Mouse (Mus musculus) CH12.LX (cell line): ENCODE results near the gene 0610030E20Rik. TPM values are rescaled to one million over a fixed set of nuclear protein-coding genes. Genes with fewer than 3 reads are reported as not detected.

Experiments
- DNase-seq: peaks from one replicate; pipeline ENCODE4 v3.0.0-alpha.2; 2013; ENCODE audit errors: extremely low read depth
- H3K27ac ChIP-seq: 2 replicates; pipeline ENCODE4 v1.5.1; 2012; ENCODE audit warnings: low read depth, mild to moderate bottlenecking, control low read depth, moderate library complexity; ENCODE audit not compliant: insufficient read depth
- H3K27me3 ChIP-seq: replicated peaks from 2 replicates; pipeline ENCODE3; 2012; ENCODE audit warnings: inconsistent platforms
- H3K36me3 ChIP-seq, 2 experiments: replicated peaks in 1 of 2; 2 replicates each; pipeline versions ENCODE3 to v1.6.1; 2012; ENCODE audit warnings: inconsistent platforms in 1 of 2, low read length in 1 of 2, mild to moderate bottlenecking in 1 of 2, mixed read lengths in 1 of 2, moderate library complexity in 1 of 2; ENCODE audit not compliant: control insufficient read depth in 1 of 2, insufficient read depth in 1 of 2
- H3K4me1 ChIP-seq, 2 experiments: 2 replicates each; pipeline ENCODE4 v1.6.1; 2012; ENCODE audit warnings: inconsistent platforms in 1 of 2, moderate library complexity in 1 of 2; ENCODE audit not compliant: insufficient read depth in 2 of 2, control insufficient read depth in 1 of 2
- H3K4me2 ChIP-seq: 2 replicates; pipeline ENCODE4 v1.6.1; 2012; ENCODE audit warnings: low read depth, mild to moderate bottlenecking, control low read depth; ENCODE audit not compliant: poor library complexity, insufficient read depth, severe bottlenecking
- H3K4me3 ChIP-seq, 3 experiments: fragments of 150-350 bp in 1 of 3; sonication (generic) in 1 of 3; replicated peaks in 1 of 3; 2 replicates each; pipeline versions ENCODE3 to v1.5.1; 2011 to 2012; ENCODE audit warnings: low read depth in 2 of 3, low read length in 2 of 3, mild to moderate bottlenecking in 2 of 3, moderate library complexity in 2 of 3, control low read depth in 1 of 3, improper control_type of control experiment in 1 of 3, inconsistent platforms in 1 of 3, mixed read lengths in 1 of 3; ENCODE audit not compliant: poor library complexity in 1 of 3
- H3K79me2 ChIP-seq: replicated peaks from 2 replicates; pipeline ENCODE4 v1.6.1; 2012; ENCODE audit warnings: mild to moderate bottlenecking, moderate library complexity; ENCODE audit not compliant: control insufficient read depth, poor library complexity, insufficient read depth, severe bottlenecking; ENCODE audit errors: extremely low read depth
- H3K9ac ChIP-seq: 2 replicates; pipeline ENCODE4 v1.6.1; 2012; ENCODE audit warnings: low read depth, mild to moderate bottlenecking, control low read depth, moderate library complexity; ENCODE audit not compliant: insufficient read depth
- H3K9me3 ChIP-seq: replicated peaks from 2 replicates; pipeline ENCODE3; 2012; ENCODE audit warnings: low read length, inconsistent platforms, mixed read lengths
- CHD2 ChIP-seq: IDR thresholded peaks from 2 replicates; pipeline ENCODE4 v1.6.1; 2011; ENCODE audit warnings: low read length, improper control_type of control experiment
- CTCF ChIP-seq, 2 experiments: IDR thresholded peaks in 1 of 2; conservative IDR thresholded peaks in 1 of 2; 2 replicates each; pipeline ENCODE4 v1.5.1; 2011 to 2012; ENCODE audit warnings: low read depth in 2 of 2, low read length in 2 of 2, improper control_type of control experiment in 1 of 2, inconsistent platforms in 1 of 2, mild to moderate bottlenecking in 1 of 2, moderate library complexity in 1 of 2
- ELF1 ChIP-seq: IDR thresholded peaks from 2 replicates; pipeline ENCODE4 v1.6.1; 2014; ENCODE audit warnings: low read depth, mild to moderate bottlenecking, inconsistent platforms, low read length, improper control_type of control experiment
- EP300 ChIP-seq: IDR thresholded peaks from 2 replicates; pipeline ENCODE4 v1.6.1; 2011; ENCODE audit warnings: low read length, improper control_type of control experiment
- GABPA ChIP-seq: IDR thresholded peaks from 2 replicates; pipeline ENCODE4 v1.6.1; 2012; ENCODE audit warnings: low read depth, low read length, improper control_type of control experiment, inconsistent platforms; ENCODE audit not compliant: insufficient replicate concordance
- HCFC1 ChIP-seq: IDR thresholded peaks from 2 replicates; pipeline ENCODE4 v1.6.1; 2012; ENCODE audit warnings: low read depth, mild to moderate bottlenecking, inconsistent platforms, low read length, improper control_type of control experiment
- IRF4 ChIP-seq: IDR thresholded peaks from 2 replicates; pipeline ENCODE4 v1.6.1; 2014; ENCODE audit warnings: low read depth, mild to moderate bottlenecking, inconsistent platforms, low read length, improper control_type of control experiment
- JUN ChIP-seq: IDR thresholded peaks from 2 replicates; pipeline ENCODE4 v1.6.1; 2011; ENCODE audit warnings: low read depth, mild to moderate bottlenecking, low read length, improper control_type of control experiment, moderate library complexity; ENCODE audit not compliant: insufficient read depth
- JUND ChIP-seq: conservative IDR thresholded peaks from 2 replicates; pipeline ENCODE4 v1.6.1; 2011; ENCODE audit warnings: low read depth, low read length, improper control_type of control experiment
- KAT2A ChIP-seq: IDR thresholded peaks from 2 replicates; pipeline ENCODE4 v1.6.1; 2012; ENCODE audit warnings: low read length, improper control_type of control experiment, inconsistent platforms; ENCODE audit not compliant: insufficient replicate concordance
- MAFK ChIP-seq: IDR thresholded peaks from 2 replicates; pipeline ENCODE4 v1.6.1; 2011; ENCODE audit warnings: low read length, improper control_type of control experiment; ENCODE audit not compliant: insufficient replicate concordance
- MAZ ChIP-seq: IDR thresholded peaks from 2 replicates; pipeline ENCODE4 v1.6.1; 2012; ENCODE audit warnings: low read depth, mild to moderate bottlenecking, inconsistent platforms, low read length, improper control_type of control experiment, moderate library complexity
- MEF2A ChIP-seq: IDR thresholded peaks from 2 replicates; pipeline ENCODE4 v1.6.1; 2014; ENCODE audit warnings: low read depth, mild to moderate bottlenecking, inconsistent platforms, low read length, improper control_type of control experiment, borderline replicate concordance
- NRF1 ChIP-seq: IDR thresholded peaks from 2 replicates; pipeline ENCODE4 v1.6.1; 2014; ENCODE audit warnings: low read depth, mild to moderate bottlenecking, inconsistent platforms, low read length, improper control_type of control experiment, moderate library complexity
- POLR2A ChIP-seq: IDR thresholded peaks from 2 replicates; pipeline ENCODE4 v1.6.1; 2011; ENCODE audit warnings: low read depth, mild to moderate bottlenecking, improper control_type of control experiment, low read length
- RAD21 ChIP-seq: IDR thresholded peaks from 2 replicates; pipeline ENCODE4 v1.6.1; 2011; ENCODE audit warnings: low read depth, mild to moderate bottlenecking, low read length, improper control_type of control experiment, moderate library complexity
- SMC3 ChIP-seq: IDR thresholded peaks from 2 replicates; pipeline ENCODE4 v1.6.1; 2011; ENCODE audit warnings: low read depth, low read length, improper control_type of control experiment
- TBP ChIP-seq: conservative IDR thresholded peaks from 2 replicates; pipeline ENCODE4 v1.6.1; 2011; ENCODE audit warnings: low read depth, low read length, improper control_type of control experiment
- USF1 ChIP-seq: IDR thresholded peaks from 2 replicates; pipeline ENCODE4 v1.6.1; 2014; ENCODE audit warnings: low read depth, mild to moderate bottlenecking, inconsistent platforms, low read length, improper control_type of control experiment
- USF2 ChIP-seq: conservative IDR thresholded peaks from 2 replicates; pipeline ENCODE4 v1.6.1; 2011; ENCODE audit warnings: low read depth, low read length, improper control_type of control experiment
- dilution Hi-C: fragments of 300-500 bp; cut with MboI; formaldehyde crosslinking; loops from 2 replicates; pipeline ENCODE4 v1.14.3; 2020; ENCODE audit warnings: low sequenced_read_pairs; ENCODE audit not compliant: extremely low pct_unique_long_range_greater_than_20kb, extremely low pct_ligation_motif_present
- in situ Hi-C: fragments of 300-500 bp; cut with MboI; formaldehyde crosslinking; loops from 3 replicates; pipeline ENCODE4 v1.14.3; 2019; ENCODE audit warnings: low sequenced_read_pairs, low pct_ligation_motif_present, low pct_unique_long_range_greater_than_20kb, mixed read lengths
- polyA plus RNA-seq: library from polyadenylated mRNA; unstranded; fragments of >175 nt; gene quantifications from 2 replicates; pipeline ENCODE4 v1.2.1, GENCODE M21; 2012; ENCODE audit warnings: low read depth; ENCODE audit not compliant: insufficient read length
- total RNA-seq, 2 experiments: library from RNA; depleted of rRNA; stranded (reverse); fragments of 300-350 nt in 1 of 2; fragments of >200 nt in 1 of 2; gene quantifications; 2 replicates each; pipeline ENCODE4 v1.2.3; 2012 to 2014

0610030E20Rik gene
- total and polyA plus RNA-seq, 3 experiments = 7.2 to 16.9 (median 11.7) TPM

- no peak for DNase-seq
Observed at GRCm38 (mm10) chr6:72364009-72364408, 16.9 kb downstream of the 0610030E20Rik start.

GRCm38 (mm10) chr6:72364985-72365384 lies 17.9 kb downstream of the 0610030E20Rik start:
- dilution Hi-C loops = no loop called here
- Histone ChIP-seq H3K27me3 (no peaks in the 10 kb centered on the region), H3K27ac (no peak overlapping the region)
- TF ChIP-seq KAT2A = no peak
- no peak for TF ChIP-seq JUND
- no peak for TF ChIP-seq ELF1
- TF ChIP-seq POLR2A = no peak
- no peak for TF ChIP-seq NRF1
- no peak for TF ChIP-seq JUN
- no peak for TF ChIP-seq TBP
- TF ChIP-seq CHD2 = no peak
- no peak for TF ChIP-seq MEF2A
- TF ChIP-seq USF1 = no peak
- TF ChIP-seq EP300 = no peak
- TF ChIP-seq GABPA = no peak
- TF ChIP-seq, all 38 proteins: peak for 0
- in situ Hi-C loops = no loop called here
- Histone ChIP-seq H3K9me3 (no peaks in the 10 kb centered on the region), H3K4me3 (no peak overlapping the region), H3K9ac (no peak overlapping the region), H3K4me1 (peaks cover 3 to 18% of the 10 kb centered on the region in 2 experiments; a peak in 3 of 4 replicates), H3K36me3 (peaks cover 7 to 13% of the 10 kb centered on the region in 2 experiments), H3K79me2 (peaks cover 15% of the 10 kb centered on the region), H3K4me2 (no peak overlapping the region)
- no peak for DNase-seq

More at GRCm38 (mm10) chr6:72364009-72364408, 16.9 kb downstream of the 0610030E20Rik start:
- in situ Hi-C loops = no loop called here
- Histone ChIP-seq H3K9me3 (no peaks in the 10 kb centered on the region), H3K4me1 (peaks cover 3 to 18% of the 10 kb centered on the region in 2 experiments; a peak in 3 of 4 replicates), H3K79me2 (peaks cover 15% of the 10 kb centered on the region), H3K27ac (no peak overlapping the region), H3K27me3 (no peaks in the 10 kb centered on the region), H3K4me3 (no peak overlapping the region), H3K36me3 (peaks cover 15 to 23% of the 10 kb centered on the region in 2 experiments), H3K4me2 (no peak overlapping the region), H3K9ac (no peak overlapping the region)
- TF ChIP-seq SMC3 = peak; percentile 29
- peak in 1 of 2 experiments; percentile 66; a peak in 2 of 4 replicates for TF ChIP-seq CTCF (conservative IDR thresholded peaks at IDR 0.05 in 1 of 2, IDR thresholded peaks at IDR 0.05 in 1 of 2; ENCODE audit: low read depth in 2 of 2, low read length in 2 of 2)
- TF ChIP-seq MAZ = no peak
- no peak for TF ChIP-seq HCFC1
- TF ChIP-seq RAD21 = peak; percentile 28
- TF ChIP-seq MAFK = no peak
- TF ChIP-seq ELF1 = no peak
- no peak; the same call in 1 of the 2 replicates for TF ChIP-seq IRF4
- TF ChIP-seq USF2 = no peak
- dilution Hi-C loops = no loop called here
